Mouse (Mus musculus): ENCODE results near the gene Atxn7.

DNA sequence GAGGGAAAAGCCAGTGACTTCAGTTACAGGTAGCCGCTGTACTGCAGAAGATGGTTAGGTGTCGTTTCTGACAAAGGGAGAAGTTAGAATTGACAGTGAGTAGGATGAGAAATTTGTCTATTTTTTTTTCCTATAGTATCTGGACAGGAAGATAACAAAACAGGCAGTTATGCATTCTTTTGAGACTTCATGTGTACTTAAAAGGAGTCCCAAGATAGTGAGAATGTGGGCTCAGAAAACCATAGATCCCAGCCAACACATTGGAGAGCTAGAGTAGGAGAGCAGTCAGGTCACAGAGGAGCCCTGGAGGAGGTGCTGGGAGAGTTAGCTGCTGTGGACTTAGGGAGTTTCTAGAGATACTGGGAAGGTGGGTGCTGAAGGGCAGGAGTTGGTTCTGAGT, 69.4 kb downstream of the Atxn7 start:
- TF ChIP-seq POLR2A (IDR thresholded peaks at IDR 0.05; ENCODE audit: insufficient read depth, low read length): no peak
- no peak for TF ChIP-seq EP300 (IDR thresholded peaks at IDR 0.05; ENCODE audit: insufficient read depth, low read depth, low read length)
- no peak for TF ChIP-seq CTCF (IDR thresholded peaks at IDR 0.05; ENCODE audit: low read depth, low read length)
